Mouse (Mus musculus) R1 (cell line): ENCODE measurements at regions not wholly inside any gene's neighbourhood (a gene's known extent, or its start where the extent isn't known, plus 50 kb on each side); places are given as distances from the start of the nearest gene placed in this dataset.

Source experiments
- DNase-seq: peaks from one replicate; pipeline ENCODE4 v3.0.0-alpha.2; 2018; ENCODE audit warnings: low read depth, low spot score

DNA sequence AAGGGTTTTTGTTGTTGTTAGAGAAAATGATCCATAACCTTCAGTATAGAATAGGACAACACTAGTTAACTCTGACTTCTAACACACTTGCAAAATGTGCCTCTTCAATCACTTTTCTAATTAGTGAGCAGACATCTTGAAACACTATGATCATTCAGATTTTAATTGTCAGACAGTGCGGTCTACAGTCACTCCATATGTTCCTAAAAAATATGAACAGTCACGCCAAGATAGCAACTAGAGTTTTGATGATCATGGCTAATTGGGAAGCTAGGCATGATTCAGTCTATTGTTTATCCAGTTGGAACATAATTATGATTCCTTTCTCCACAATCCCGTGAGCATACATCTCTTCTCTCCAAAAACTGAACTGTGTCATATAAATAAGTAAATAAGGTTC, 372.1 kb downstream of the Fam198b start:
- no peak for DNase-seq

DNA sequence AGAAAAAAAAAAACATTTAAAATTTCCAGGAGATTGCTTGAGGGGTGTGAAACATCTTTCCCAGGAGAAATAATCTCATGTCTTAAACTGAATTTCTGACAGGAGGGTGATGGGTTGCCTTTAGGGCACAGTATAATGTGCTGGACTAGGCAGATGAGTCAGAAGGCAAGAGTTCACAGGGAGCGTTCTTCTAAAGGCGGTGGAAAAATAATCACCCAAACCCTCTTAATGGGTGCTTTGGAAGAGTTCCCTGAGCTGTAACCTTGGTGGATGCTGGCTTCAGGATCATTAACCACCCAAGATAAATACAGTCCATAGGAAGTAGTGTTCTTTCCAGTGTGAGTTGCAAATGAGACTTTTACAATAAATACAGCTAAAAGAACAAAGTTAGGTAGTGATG, 378.8 kb downstream of the Fam198b start:
- no peak for DNase-seq

DNA sequence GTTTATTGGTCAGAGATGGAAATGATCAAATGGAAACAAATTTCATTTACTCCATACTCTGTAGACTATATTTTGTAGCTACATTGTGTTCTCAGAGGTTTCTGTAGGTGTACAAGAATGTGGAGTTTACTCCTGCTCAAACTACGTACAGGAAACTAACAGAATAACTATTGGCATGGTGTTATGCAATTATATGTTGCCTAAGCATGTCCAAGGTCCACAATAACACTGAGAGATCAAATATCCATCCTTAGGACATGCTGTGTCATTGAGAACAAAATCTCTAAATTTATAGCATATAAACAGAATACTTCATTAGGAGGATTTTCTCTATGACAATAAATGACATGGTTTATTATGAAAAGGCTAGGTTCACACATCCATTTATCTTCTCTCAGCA, 400.3 kb downstream of the Fam198b start:
- no peak for DNase-seq

DNA sequence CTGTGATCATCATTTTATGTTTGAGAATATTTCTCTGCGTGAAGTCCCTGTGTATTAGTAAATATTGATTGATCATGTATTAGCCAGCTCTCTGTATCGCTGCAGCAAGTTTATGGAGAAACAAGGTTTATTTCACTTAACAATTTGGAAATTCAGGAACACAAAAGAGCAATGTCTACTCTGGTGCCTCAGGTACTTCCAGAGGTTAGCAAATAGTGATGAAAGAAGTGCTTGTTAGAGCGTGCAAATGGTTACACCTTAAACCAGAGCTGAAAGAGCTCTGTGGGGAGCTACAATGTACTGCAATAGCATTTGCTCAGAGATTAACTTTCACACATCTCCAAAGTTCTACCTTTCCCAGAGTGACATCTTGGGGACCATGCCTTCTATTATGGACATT, 400.9 kb downstream of the Fam198b start:
- no peak for DNase-seq

DNA sequence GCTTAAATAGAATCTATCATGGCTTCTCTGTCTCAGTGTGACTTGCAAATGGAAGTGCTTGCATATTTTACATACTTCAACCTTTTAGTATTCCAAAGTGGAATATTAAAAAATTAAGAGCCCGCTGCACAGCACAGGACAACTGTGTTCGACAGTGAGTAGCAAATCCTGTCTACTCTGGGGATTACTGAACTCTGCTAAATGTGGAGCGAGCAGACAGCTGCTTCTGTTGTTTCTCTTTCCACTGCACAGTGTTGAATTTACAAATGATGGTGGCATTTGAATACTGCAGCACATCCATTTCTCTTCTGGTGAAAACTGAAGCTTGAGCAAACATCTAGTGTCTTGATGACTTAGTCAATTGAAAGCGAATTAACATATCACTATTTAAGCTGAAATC, 409.2 kb downstream of the Fam198b start:
- DNase-seq = no peak

DNA sequence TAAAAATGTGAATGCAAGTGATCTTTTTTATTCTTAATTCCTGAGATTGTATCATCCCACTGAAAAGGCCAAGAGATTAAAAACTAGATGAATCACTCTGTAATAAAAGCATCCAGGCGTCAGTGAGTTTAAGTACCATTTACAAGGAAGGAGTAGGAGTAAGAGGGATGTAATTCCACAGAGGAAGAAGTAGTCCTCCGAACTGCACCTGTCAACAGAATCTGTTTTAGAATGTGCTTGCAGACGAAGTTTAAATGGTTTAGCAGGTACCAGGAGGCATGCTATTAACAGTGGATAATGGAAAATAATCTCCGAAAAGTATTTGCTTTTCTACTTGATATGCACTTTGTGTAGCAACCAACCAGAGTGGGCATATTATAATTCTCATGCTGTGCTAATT, 423.3 kb downstream of the Fam198b start:
- DNase-seq = no peak

DNA sequence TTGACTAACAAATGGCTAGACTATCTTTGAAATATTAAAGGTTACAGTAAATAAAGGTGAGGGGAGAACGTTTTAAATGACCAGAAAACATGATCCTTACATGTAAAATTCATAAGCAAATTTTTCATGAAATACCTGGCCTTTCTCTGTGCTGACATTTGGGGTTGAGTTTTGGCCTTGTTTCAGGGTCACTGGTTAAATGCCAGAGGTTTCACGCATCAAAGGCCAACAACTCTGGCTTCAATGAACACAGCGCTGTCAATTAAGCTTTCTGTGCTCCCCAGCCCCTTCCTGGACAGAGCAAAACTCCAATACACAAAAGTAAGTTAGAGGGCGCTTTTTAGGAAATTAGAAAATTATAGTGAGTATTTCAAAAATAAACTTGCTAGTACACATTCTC, 425.6 kb downstream of the Fam198b start:
- no peak for DNase-seq

DNA sequence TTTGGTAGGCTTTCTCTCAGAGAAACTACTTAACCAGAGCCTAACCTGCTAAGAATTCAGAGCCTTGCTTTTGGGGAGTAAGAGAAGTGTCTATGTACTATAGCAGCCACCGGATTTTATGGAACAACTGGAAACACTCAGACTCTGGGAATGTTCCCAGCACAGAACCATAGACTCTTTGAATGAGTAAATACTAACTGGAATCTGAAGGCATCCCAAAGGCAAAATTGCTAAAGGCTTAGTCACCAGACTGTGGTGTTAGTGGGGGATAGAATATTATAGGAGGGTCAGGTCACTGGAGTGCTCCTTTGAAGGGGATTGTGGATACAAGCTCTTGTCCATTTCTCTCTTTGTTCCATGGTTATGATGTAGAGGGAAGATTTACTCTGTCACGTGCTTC, 427.4 kb downstream of the Fam198b start:
- no peak for DNase-seq

DNA sequence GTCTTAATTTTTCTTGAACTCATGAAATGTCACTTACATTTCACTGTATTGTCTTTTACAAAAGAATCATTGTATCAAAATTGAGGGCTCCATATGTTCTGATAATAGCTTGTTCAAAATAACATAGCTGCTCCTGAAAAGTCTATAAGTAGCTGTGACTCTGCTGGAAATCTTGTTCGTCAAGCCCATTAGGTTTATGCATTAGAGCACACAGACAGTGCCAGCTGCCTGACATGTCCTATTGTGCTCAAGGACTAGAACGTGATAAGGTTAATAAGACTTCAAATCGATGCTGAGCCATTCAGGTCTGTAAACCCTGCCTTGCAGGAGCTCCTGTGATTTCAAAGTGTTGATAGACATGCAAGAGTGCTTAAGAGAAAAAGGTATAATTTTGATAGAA, 438.0 kb downstream of the Fam198b start:
- no peak for DNase-seq

DNA sequence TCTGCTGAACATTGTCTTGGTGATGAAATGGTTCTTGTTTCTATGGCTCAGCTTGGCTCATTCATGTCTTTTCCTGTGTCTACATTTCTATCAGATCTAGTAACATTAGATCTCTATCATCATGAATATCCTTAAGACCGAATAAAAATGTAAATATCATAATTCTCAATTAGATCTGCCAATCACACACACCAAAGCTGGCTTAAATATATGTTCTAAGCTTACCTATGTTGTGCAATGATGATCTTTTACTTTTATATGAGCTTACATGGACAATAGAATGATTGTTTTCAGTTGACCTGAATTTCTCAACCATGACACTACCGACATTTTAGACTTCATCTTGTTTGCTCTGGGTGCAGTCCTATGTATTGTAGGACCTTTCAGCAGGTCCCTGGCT, 440.4 kb downstream of the Fam198b start:
- no peak for DNase-seq

DNA sequence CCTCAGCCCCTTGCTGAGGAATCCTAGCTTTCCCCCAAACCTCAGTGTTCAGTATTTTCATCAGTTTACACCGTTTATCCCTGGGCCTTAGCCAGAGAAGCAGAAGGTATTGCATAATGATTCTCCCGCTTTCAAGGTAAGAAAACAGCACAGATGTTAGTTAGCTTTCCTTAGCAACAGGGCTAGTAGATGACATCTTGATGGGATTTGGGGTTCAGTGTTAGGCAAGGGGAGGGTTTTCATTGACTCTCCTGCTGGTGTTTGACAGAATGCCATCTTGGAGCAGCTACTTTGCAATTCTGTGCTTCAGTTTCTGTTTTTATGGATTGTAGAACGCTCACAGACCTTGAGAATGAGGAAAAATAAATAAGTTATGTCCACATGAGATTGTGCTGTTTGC, 447.4 kb downstream of the Fam198b start:
- DNase-seq = no peak

DNA sequence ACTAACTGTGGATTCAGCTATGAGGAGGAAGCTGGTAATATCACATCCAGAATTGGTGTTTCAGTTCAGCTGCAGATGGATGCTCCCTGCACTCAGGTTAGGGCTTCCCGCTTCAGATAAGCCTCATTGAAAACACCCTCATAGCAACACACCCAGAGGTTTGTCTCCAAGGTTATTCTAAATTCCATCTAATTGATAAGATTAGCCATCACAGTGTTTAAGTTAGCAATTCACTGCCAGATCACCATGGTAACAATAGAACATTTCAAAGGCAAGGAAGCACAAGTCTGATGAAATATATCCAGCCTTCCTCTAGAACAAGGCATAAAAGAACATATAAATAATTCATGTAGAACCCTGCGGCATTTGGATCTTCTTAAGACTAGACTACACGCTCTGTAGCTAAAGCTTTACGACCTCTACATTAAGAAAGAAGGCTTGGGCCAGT, 450.1 kb downstream of the Fam198b start:
- peak; percentile 5 for DNase-seq

DNA sequence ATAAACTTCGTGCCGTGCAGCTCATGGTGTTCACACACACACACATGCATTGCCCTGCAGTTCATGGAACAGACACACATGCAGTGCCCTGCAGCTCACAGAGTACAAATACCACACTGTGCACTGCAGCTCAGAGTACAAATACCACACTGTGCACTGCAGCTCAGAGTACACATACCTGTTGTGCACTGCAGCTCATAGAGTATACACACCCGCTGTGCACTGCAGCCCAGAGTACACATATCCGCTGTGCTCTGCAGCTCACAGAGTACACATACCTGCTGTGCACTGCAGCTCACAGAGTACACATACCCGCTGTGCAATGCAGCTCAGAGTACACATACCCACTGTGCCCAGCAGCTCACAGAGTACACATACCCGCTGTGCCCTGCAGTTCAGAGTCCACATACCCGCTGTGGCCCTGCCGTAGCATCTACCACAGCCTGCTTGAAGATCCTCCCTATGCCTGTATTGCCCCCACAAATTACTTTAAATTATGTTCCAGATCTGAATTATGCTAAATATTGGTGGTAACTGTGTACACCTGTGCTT, 451.9 kb downstream of the Fam198b start:
- peak; percentile 12 for DNase-seq

DNA sequence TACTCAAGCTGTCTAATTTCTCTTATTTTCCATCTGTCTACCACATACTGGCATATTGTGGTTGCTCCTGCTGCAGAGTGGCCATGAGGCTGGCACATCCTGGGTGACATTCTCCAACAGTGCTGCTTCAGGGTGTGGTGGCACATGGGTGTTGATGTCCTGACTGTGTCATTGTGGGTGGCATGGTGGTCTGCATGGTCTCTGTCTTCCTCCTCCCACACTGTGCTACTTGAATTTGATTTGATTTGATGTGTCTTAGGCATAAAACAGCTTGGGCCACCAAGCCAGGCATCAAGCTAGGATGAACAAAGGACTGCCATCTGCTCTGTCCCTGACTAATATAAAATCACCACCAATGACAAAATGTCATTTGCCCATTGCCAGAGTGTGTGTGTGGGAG, 434.7 kb downstream of the Gria2 start:
- no peak for DNase-seq

DNA sequence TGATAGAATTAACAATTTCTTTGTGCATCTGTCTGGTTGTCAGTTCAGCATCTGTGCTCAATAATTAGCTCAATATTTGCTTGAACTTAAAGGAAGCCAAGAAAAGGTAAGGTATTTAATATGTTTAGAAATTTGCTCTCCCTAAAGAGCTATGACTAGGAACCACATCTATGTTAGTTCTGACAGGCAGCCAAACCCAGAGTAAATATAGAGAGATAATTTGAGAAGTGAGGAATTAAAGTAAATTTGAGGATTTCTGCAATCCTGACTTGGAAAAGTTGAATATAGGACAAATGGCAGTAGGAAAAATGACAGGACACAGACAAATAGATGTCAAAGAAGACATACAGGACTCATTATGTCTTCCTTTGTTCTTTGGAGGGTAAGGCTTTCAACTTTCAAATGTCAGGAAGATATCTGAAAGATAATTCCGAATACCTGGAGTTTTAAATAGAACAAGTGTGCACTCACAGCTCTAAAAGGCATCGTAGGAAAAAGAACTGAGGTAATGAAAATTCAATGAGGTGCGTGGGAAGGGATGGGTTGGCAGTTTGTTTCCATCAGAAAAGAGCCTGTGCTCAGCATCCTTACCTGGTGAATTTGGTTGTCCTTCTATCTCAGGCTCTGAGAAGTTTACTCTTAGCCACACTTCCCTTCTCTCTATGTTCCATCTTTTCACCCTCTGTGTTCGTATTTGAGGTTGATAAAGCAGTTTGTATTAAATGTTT, 433.3 kb downstream of the Gria2 start:
- no peak for DNase-seq

DNA sequence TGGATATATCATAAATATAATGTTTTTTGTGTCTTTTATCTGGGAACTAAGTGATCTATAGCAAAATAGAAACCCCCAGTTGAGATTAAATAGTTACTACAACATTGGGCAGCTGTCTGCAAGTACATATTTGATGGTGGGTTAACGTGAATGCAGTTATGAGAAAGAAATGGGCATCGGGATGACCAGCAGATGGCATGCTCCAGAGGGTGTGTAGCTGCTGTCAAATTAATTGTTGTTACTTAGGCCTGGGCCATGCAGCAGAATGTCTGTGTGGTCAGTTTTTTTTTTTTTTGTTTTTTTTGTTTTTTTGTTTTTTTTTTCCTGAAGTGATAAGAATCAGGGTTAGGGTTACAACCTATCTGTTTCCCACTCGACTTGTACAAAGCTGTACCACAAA, 430.2 kb downstream of the Gria2 start:
- DNase-seq = no peak

DNA sequence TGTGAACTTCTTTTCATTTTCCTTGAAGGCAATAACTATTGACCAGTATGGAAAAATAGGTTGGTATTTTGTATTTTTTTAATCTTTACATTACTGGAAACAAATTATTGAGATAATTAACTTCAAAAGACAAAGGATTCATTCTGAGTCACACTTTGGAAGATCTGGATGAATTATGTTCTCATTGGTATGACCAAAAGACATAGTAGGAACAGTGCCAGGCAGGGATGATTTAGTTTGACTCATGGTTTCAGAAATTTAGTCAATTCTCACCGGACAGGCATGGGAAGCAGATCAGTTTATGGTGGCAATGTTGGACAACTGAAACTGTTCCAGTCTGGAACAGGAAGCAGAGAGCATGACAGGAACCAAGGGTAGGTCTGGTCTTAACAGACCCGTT, 416.6 kb downstream of the Gria2 start:
- no peak for DNase-seq

DNA sequence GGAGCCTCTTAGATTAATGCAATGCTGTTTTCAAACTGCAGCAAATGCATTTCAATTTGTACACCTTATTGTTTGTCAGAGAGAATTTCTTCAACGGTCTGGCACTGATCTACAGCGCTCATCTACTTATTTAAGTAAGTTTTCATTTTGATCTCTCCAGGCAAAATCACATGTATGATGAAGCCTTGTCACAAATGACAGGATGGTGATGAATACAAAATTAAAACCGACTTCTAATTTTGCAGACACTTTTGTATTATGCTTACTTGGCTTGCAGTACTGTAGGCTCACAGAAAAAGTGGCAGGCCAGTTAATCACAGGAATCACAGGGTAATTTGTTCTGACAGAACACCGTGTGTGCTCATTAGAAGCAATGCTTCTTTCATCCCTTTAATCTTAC, 406.4 kb downstream of the Gria2 start:
- DNase-seq = no peak

DNA sequence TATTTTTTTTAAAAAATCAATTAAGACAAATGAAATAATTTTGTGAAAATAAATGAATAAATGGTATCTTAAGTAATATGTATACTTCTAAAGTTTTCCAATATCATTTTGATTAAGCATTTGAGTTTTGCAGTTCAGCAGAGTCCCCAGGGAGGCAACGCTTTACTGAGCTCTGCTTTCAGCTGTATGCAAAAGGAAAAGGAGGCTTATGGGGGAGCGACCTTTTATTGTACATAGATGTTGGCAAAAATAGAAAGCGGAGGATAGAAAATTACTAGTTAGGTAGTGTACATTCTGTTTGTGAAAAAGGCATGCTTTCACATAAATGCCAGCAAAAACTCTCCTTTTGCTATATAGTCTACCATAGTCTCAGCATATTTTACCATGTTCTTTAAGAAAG, 382.2 kb downstream of the Gria2 start:
- DNase-seq = no peak

DNA sequence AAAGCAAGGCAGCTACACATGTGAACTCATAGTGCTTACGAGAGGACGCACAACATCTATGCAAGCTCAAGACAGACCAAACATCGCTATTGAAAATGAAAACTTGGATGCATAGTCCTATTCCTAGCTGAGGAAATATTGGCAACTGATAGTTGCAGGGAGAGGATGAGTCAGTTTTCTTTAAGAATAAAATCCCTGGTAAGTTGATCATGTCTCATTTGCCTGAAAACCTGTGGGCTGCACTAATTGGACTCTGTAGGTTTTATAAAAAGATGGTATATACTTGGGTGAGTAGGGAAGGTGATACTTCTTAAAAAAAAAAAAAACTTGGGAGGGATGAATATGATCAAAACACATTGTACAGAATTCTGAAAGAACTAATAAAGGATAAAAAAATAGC, 381.2 kb downstream of the Gria2 start:
- DNase-seq = no peak

DNA sequence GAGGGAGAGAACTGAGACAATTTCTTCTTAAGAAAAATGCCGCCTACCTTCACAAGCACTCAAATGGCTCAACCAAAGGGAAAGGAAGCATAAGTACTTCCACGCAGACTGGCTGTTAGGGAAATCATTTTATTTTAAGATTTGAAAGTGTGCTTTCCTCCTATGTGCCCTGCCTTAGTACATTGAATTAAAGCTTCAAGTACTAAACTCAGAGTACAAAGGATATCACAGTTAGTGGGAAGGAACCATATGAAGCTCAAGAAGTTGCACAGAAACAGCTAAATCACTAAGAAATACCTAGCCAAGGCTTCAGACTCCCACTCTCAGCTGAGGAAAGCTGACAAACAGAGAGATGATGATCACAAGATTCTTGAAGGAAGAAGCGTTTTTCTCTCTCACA, 380.5 kb downstream of the Gria2 start:
- DNase-seq = no peak

DNA sequence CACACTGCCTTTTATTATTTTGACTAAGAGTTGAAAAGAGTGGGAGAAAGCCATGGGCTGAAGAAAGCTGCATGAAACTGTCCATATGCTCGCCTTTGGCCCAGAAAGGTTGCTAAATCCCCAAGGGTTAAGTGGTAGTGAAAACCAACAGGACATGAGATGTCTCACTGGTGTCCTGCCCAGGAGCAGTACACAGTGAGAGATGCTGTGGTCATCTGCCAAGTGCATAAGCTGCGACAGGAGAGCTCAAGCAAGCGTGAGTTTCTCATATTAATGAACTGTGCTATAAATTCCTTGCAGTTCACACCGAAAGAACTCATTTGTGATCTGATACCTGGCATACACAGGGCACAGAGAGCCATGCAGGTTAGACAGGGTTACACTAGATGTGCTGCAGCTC, 380.0 kb downstream of the Gria2 start:
- no peak for DNase-seq
